Mouse (Mus musculus): ENCODE data around the gene Fermt1.

Gene Fermt1

GRCm38 (mm10) chr2:132945326-132946207 is at the start of gene Fermt1:
TSS of gene Fermt1 (minus strand) at chr2:132945906.
- DNase-seq, result no peak

GRCm38 (mm10) chr2:132992659-132993531 is 47.2 kb upstream of the Fermt1 start:
- peak; percentile 51 for DNase-seq

DNA sequence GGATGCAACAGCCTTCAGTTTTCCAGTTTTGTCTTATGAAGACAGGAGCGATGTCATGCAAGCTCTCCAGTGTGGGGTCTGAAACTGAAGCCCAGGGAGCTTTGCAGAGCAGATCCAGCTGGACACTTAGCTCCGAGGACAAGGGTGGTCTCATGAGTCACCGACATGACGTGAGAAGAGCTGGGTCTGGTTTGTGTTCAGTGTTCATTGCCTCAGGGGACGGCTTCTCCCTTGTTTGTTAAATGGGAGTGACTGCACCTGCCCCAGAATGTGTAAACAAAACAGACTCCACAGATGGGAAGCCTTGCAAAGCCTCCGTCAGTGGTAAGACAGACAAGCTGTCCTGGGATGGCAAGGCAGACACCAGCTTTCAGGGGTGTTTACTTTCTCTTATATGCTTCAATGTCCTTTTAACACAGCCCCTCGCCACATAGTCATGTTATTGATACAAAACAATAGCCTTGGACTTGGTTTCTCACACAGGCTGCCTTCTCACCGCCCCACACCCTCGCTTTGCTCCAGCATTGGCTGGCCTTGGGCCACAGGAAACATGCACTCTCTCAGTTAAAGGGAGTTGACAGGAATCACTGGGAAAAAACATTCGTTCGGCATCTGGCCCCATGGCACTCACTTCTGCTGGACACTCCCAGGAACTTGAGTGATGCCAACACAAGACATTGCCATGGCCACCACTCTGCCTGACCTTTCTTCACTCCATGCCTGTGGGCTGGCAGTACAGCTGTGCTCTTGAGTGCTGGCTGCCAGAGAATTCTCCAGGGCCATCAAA is 44.3 kb upstream of the Fermt1 start:
- peak; percentile 15 for DNase-seq

DNA sequence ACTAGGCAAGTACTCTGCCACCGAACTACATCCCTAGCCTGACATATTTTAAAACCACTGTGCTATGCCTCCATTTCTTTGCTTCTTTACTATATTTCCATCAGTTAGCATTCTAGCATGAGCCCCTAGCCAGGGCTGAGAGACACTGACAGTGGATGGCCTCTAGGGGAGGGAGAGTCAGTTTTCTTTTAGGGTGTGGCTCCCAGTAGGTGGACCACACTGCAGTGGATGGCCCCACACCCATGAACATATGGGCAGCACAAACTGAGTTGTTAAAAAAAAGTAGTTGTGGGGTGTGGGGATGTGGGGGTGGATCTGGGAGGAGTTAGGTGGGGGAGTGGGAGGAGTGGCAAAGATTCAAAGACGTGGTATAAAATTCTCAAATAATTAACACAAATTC is 27.6 kb upstream of the Fermt1 start:
- DNase-seq, result no peak

DNA sequence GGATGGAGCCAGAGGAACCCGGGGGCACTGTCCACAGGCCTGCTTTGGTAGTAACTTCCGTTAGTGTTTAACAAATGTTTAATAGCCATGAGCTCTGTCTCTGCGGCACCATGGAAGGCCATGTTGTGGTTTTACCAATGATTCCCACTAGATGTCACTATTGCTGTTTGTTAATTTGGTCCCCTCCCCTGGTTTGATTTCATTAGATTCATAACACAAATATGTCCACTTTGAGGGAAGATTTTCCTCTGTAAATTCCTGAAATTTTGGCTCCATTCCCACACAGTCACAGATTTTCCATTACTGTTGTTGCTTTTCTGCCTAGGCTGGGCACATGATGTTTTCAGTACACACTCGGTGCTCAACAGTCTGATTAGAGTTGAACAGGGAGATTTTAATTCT is 25.1 kb upstream of the Fermt1 start:
- DNase-seq, result peak; percentile 46

DNA sequence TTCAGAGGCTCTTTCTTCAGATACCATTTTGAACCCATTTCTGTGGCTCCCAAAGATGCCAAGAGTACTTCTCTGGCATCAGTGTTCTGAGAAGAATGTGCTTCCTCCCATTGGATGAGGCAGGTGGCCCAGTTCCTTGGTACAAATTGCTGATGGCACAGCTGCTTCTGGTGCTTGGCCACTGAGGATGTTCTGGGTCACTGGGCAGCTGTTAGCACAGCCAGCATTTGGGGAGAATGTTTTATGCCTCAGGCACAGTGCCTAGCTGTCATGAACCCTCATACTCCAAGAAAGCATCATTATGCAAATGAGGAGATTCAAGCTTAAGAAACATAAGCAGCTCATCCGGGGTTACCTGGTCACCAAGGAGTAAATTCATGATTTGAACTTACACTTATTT is 12.1 kb upstream of the Fermt1 start:
- DNase-seq, result no peak

DNA sequence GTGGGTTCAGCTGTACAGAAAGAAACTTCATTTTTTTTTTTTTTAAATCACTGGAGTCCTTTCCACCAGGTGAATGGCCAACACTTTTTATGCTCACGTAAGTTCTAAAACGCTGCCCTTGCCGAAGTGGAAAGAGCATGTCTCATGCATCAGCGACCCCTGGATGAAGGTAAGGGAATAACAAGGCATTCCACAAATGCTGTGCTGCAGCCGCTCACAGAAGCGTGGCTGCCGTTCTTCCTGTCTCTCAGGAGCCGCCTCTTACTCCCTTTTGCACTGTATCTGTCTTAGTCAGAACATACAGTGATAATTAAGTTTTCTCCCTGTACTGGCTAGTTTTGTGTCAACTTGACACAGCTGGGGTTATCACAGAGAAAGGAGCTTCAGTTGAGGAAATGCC is 6.5 kb upstream of the Fermt1 start:
- DNase-seq, result peak; percentile 15

- no peak for DNase-seq
These were observed 2.5 kb upstream of the Fermt1 start for GRCm38 (mm10) chr2:132948174-132948573.

GRCm38 (mm10) chr2:132946976-132947375 is 1.3 kb upstream of the Fermt1 start:
- no peak for DNase-seq

DNA sequence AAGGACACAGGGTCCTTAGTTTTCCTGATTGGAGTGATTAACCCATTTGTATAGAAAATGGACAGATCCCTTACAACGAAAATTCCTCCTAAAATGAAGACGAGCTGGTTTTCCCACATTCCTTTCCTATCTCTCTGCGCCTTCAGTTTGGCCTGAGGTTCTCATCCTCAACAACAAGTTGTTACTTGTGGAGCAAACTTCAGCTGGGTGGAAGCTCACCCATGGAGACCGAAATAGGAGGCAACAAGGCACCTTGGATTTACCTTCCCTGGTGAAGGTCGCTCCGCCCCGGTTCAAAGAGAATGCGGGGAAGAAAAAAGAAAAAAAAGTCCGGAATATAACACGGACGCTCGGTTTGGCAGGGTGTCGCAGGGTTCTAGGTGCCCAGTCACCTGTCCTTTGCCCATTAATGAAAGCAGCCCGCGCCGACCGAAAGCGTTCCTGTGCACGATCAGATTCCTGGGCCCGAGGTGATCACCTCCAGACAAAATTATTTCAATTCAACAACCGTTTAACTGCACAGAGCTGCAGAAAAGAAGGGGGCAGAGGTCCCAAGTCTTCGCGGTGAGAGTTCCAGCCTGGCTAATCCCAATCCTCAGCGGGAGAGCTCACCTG is 888 bp downstream of the Fermt1 start:
- DNase-seq, result no peak

GRCm38 (mm10) chr2:132943997-132944396 is 1.7 kb downstream of the Fermt1 start:
- DNase-seq, result no peak

- no peak for DNase-seq
These were observed 2.1 kb downstream of the Fermt1 start for GRCm38 (mm10) chr2:132943596-132943995.

DNA sequence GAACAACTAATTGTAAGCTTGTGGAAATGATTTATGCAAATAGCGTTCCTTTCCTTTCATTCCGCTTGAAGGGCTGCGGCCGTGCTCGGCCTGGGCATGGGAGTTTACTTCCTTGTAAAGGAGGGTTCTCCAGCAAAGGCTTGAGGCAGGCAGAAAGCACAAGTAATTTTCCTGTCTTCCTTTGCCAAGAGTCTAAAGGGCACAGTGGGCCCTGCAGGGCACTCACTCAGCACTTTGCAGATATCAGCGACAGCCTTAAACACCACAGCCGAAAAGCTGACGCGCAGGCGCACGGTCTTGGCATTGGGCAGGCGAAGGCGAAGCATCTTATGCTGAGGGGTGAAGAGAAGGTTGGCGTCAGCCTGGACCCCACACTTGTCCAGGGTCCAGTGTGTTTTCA is 6.7 kb downstream of the Fermt1 start:
- peak; percentile 3 for DNase-seq

GRCm38 (mm10) chr2:132936176-132936575 is 9.5 kb downstream of the Fermt1 start:
- DNase-seq, result no peak

DNA sequence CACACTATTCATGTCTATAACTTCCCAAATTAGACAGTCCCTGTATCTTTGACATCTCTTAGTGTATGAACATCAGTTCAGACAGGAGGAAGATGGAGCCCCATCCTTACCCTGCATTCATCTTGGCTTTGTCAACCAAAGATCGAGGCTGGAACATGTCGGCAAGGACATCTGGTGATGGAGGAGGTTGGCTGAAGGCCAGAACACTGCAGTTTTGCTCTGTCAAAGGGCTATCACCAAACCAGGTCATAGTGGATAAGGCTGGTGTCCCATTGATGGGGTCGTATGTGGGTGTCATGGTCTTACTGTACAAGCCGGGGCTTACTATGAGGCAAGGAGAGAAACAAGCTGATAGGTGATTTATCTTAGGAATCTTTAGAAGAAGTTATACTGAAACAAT is 11.0 kb downstream of the Fermt1 start:
- no peak for DNase-seq

DNA sequence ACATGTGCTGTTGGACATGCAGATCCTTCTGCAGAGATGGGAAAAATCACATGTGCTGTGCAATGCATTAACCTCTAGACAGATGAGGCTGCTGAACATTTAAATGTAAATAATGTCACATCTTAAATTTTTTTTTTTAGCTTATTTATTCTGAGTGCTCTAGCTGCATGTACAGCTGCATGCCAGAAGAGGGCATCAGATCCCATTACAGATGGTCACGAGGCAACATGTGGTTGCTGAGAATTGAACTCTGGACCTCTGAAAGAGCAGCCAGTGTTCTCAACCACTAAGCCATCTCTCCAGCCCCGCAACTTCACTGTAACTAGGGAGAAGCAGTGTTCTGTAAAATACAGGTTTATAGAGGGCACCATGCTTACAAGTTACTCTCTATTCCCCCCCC is 11.6 kb downstream of the Fermt1 start:
- no peak for DNase-seq

DNA sequence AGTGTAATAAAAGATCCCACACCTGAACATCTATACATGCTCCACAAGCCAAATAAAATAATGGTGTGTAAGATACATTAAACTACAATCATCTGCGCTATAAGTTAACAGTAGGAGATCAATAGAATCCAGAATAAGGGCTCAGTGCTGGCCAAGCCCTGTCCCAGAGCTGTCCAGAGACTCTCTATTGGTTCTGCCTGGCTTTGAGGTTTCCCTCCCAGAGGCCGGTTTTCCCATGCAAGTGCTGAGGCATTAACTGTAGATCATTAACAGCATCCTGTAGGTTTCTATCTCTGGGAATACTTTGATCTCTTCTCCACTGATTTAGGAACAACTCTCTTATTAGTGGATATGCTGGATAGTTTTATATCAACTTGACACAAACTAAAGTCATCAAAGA is 16.7 kb downstream of the Fermt1 start:
- no peak for DNase-seq

DNA sequence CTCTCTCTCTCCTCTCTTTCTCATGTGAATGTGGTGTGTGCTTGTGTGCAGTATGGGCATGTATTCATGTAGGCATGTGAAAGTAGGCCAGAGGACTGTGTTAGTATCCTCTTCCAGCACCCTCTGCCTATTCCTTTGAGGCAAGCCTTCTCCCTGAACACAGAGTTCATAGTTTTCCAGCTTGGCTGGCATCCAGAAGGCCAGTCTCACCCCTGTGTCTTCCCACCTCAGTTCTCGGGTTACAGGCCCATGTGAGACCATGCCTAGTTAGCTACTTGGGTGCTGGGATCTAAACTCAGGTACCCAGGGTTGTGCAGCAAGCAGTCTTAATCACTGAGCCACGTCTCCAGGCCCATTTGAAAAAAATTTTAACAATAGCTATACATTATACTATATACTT is 17.8 kb downstream of the Fermt1 start:
- no peak for DNase-seq

DNA sequence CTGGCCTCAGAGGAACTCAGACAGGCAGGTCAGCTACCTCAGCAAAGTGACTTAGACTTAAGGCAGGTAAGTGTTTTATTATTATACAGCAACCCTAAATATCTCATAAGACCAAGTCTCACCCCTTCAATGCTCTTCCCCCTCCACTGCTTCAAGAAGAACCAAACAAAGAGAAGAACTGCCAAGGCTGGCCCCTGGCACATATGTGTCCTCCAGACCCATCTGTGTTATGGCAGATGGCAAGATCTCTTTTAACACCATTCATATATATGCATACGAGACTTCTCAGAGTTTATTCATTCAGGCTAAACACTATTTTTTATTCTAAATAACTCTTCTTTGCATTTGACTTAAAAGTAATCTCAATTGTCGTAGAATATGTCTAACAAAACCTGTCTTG is 18.4 kb downstream of the Fermt1 start:
- no peak for DNase-seq

GRCm38 (mm10) chr2:132923290-132924085 is 22.2 kb downstream of the Fermt1 start:
- DNase-seq, result peak; percentile 3

GRCm38 (mm10) chr2:132922076-132922873 is 23.4 kb downstream of the Fermt1 start:
- DNase-seq, result peak; percentile 9
